Mouse (Mus musculus) testis, adult 2 months (tissue): ENCODE measurements at regions not wholly inside any gene's neighbourhood (a gene's known extent, or its start where the extent isn't known, plus 50 kb on each side); places are given as distances from the start of the nearest gene placed in this dataset.

Source experiments
- H3K27ac ChIP-seq: fragments of 200-500 bp; 2 replicates; pipeline ENCODE4 v1.5.1; 2012; ENCODE audit warnings: low read depth, low read length; ENCODE audit not compliant: control insufficient read depth, insufficient read depth
- H3K27me3 ChIP-seq: fragments of 200-500 bp; 2 replicates; pipeline ENCODE4 v1.6.1; 2012; ENCODE audit warnings: mild to moderate bottlenecking, low read length, moderate library complexity; ENCODE audit not compliant: control insufficient read depth, insufficient read depth
- H3K36me3 ChIP-seq: fragments of 200-500 bp; 2 replicates; pipeline ENCODE4 v1.6.1; 2012; ENCODE audit warnings: mild to moderate bottlenecking, low read length; ENCODE audit not compliant: control insufficient read depth, insufficient read depth
- H3K4me1 ChIP-seq: fragments of 200-500 bp; 2 replicates; pipeline ENCODE4 v1.6.1; 2012; ENCODE audit warnings: low read length; ENCODE audit not compliant: control insufficient read depth, insufficient read depth
- H3K4me3 ChIP-seq: fragments of 200-500 bp; 2 replicates; pipeline ENCODE4 v1.5.1; 2012; ENCODE audit warnings: low read depth, mild to moderate bottlenecking, low read length, moderate library complexity, mixed read lengths; ENCODE audit not compliant: control insufficient read depth
- CTCF ChIP-seq: fragments of 200-500 bp; IDR thresholded peaks from 2 replicates; pipeline ENCODE4 v1.5.1; 2012; ENCODE audit warnings: low read depth, mild to moderate bottlenecking, inconsistent platforms, low read length, moderate library complexity; ENCODE audit not compliant: control insufficient read depth, insufficient read depth, insufficient replicate concordance
- POLR2A ChIP-seq: fragments of 200-500 bp; IDR thresholded peaks from 2 replicates; pipeline ENCODE4 v1.6.1; 2012; ENCODE audit warnings: low read depth, mild to moderate bottlenecking, inconsistent platforms, low read length, moderate library complexity; ENCODE audit not compliant: control insufficient read depth

DNA sequence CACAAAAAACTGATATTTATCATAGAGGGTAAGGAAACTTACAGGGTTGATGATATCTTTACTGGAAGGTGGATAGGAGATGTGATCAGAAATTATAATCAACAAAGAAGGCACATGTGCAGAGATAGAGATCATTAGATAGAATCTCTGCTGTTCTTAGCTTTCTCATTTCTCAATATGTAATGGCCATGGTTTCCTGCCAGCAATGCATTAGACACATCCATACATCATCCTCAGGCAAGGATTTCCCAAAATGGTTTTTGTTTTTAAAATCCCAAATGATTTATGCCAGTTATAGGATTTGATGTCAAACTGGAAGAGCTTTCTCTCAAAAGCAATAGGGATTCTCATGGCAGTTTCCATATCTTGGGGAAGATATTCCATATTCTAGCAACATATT is 52.0 kb upstream of the C030005K15Rik start:
- no peak for TF ChIP-seq CTCF
- no peak for TF ChIP-seq POLR2A
- no peak overlapping the region for H3K4me3 ChIP-seq
- H3K36me3 ChIP-seq, result no peaks in the 10 kb centered on the region

DNA sequence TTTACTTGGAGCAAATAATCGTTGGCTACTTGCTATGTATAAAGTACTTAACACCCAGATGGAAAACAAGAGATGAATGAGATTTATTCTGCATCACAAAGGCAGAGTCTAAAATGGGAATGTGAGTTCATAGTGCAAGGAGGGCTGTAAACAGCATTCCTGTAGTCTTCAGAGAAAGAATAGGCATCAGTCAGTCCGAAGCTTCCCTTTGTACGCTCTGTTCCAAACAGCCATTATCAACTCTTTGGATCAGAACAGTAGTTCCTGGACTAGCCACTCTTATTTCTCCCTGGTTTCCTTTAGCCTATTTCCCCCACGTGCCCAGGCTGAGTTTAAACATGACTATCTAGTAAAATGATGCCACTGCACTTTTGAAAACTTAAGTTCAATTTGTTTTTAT is 52.8 kb upstream of the C030005K15Rik start:
- TF ChIP-seq POLR2A (no peak), CTCF (no peak)
- Histone ChIP-seq H3K27ac (no peak overlapping the region), H3K4me1 (no peaks in the 10 kb centered on the region), H3K36me3 (no peaks in the 10 kb centered on the region), H3K4me3 (no peak overlapping the region), H3K27me3 (no peaks in the 10 kb centered on the region)

More for the DNA sequence above, 52.0 kb upstream of the C030005K15Rik start:
- no peaks in the 10 kb centered on the region for H3K4me1 ChIP-seq
- H3K27me3 ChIP-seq, result no peaks in the 10 kb centered on the region
- no peak overlapping the region for H3K27ac ChIP-seq

DNA sequence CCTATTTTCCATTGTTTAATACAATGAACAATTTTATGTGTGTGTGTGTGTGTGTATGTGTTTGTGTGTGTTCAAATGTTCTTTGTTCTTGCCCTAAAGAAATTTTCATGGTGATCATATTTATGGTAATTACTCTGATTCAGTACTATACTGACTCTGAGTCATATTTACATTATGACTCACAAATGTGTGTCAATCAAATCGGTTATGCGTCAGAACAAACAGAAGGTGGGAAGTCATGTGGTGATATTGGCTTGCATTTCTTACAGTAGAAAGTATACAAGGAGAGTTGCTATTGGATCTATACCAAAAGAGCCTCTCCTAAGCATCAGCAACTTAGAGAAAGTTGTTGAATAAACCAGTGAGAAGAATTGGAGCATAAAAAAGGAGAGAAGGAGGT is 67.2 kb upstream of the C030005K15Rik start:
- H3K4me1 ChIP-seq, result no peaks in the 10 kb centered on the region
- H3K27me3 ChIP-seq, result no peaks in the 10 kb centered on the region
- no peak overlapping the region for H3K27ac ChIP-seq

DNA sequence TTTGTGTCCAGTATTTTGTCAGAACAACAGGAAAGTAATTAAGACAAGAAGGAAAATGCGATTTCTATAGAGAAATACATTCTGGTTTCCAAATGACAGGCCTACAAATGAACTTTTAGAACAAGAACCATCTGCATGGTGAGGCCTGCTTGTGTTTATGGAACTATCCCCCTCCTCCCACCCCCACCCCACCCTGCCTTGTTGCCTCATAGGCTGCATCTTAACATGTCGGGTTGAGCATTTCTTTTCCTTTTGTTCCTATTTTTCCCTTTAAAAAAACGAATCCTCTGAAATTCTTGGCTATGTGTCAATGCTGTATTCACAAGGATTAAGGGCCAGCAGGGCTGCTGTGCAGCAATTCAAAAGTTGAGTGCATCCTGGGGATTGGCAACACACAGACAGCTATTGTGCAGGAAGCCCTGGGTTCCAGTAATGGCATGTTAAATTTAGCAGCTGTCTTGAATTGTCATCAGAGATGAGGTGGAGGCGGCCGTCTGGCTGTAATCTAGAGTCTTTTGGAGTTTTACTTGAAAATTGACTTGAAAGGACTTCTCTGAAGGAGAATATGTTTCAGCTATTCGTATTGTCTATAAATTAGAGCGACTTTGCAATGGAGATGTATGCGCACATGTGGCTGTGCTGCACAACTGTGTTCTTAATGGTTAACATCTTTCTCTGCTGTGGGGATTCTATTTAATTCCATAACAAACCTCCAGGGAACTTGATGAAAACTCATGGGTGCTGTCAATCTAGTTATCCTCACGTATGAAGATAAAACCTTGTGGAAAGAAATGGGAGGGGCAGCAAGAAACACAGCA is 75.1 kb upstream of the C030005K15Rik start:
- H3K27ac ChIP-seq, result no peak overlapping the region
- H3K4me1 ChIP-seq, result no peaks in the 10 kb centered on the region
- no peak overlapping the region for H3K4me3 ChIP-seq
- no peaks in the 10 kb centered on the region for H3K27me3 ChIP-seq
- no peaks in the 10 kb centered on the region for H3K36me3 ChIP-seq
- TF ChIP-seq POLR2A (no peak), CTCF (no peak)

More for the DNA sequence above, 67.2 kb upstream of the C030005K15Rik start:
- Histone ChIP-seq H3K4me3 (no peak overlapping the region), H3K36me3 (no peaks in the 10 kb centered on the region)
- TF ChIP-seq CTCF, result no peak

DNA sequence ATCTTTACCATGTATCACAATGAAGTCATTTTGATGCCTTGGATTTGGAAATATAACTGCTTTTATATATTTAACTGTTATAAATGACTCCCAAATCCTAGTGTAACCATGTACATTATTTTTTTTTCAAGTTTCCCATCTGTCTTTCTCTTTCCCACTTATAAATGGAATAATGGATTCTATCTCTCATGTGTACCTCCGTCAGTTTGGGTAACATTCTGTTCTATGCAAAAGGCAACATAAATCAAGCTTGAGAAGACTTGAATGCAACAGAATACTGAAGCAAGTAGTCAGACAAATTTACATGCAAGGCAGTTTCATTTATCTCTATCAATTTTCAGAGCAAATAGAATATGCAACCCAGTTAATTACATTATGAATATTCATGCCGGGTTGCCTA is 81.4 kb upstream of the C030005K15Rik start:
- H3K4me3 ChIP-seq, result no peak overlapping the region
- H3K4me1 ChIP-seq, result no peaks in the 10 kb centered on the region
- no peaks in the 10 kb centered on the region for H3K36me3 ChIP-seq
- H3K27me3 ChIP-seq, result no peaks in the 10 kb centered on the region
- no peak overlapping the region for H3K27ac ChIP-seq
- TF ChIP-seq POLR2A (no peak), CTCF (no peak)

DNA sequence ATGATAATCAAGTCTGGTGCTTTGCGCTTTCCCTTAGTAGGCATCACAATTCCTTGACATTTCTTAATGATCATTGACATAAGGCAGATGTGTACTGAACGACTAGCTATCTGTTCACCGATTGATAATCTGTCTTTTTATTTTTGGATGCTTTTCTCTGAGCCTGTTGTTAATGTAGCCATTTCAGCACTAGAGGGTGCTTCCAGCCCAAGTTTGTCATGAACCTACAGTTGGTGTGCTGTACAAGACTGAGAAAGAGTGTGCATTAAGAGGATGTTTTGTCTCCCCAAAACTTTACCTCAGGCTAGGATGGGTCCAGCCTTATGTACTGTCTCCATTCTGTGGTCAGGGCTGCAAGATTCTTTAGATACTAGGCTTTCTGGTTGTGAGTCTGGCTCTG is 116.0 kb upstream of the C030005K15Rik start:
- H3K27ac ChIP-seq, result no peak overlapping the region
- TF ChIP-seq POLR2A (no peak), CTCF (no peak)
- no peak overlapping the region for H3K4me3 ChIP-seq
- H3K4me1 ChIP-seq, result no peaks in the 10 kb centered on the region
- no peaks in the 10 kb centered on the region for H3K36me3 ChIP-seq
- H3K27me3 ChIP-seq, result no peaks in the 10 kb centered on the region

DNA sequence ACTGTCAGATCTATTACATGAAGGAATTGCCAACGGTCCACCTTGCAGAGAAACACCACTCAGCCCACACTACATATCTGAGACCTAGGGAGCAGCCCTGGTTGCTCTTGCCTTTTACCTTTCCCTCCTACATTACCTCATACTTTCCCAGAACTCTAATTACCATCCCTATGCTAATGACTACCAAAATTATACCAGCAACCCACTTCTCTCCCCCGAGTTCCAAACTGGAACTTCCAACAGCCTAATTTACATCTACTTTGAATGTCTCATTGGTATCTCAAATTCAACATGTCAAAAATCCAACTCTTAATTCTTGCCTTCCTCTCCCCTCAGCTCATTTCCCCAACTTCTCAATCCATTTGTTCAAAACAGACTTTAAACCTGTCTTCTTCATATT is 124.9 kb upstream of the C030005K15Rik start:
- H3K36me3 ChIP-seq, result no peaks in the 10 kb centered on the region
- no peak overlapping the region for H3K27ac ChIP-seq
- H3K4me1 ChIP-seq, result no peaks in the 10 kb centered on the region
- TF ChIP-seq CTCF (no peak), POLR2A (no peak)
- no peaks in the 10 kb centered on the region for H3K27me3 ChIP-seq
- H3K4me3 ChIP-seq, result no peak overlapping the region

DNA sequence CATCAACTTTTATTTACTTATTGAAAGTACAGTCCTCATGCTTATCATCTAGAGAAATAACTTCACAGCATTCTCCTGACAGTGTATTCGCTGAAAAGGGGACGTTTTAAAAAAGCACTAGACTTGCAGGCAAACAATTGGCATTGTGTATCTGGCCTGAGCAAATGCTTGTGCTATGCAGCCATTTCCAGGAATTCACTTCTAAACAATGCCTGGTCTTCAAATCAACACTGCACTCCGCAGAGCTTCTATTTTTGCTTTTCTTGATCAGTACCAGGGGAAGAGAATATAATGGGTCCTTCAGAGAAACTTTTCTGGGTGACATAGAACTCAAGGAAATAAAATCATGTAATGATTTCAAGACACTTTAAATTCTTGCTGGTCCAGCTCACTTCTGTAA is 150.5 kb upstream of the C030005K15Rik start:
- Histone ChIP-seq H3K27ac (no peak overlapping the region), H3K4me1 (no peaks in the 10 kb centered on the region)
- no peak for TF ChIP-seq CTCF
- TF ChIP-seq POLR2A, result no peak

More for the DNA sequence above, 150.5 kb upstream of the C030005K15Rik start:
- no peaks in the 10 kb centered on the region for H3K36me3 ChIP-seq
- H3K27me3 ChIP-seq, result no peaks in the 10 kb centered on the region
- H3K4me3 ChIP-seq, result no peak overlapping the region
